Comparison of ENCODE assay signal across 8 mouse cellular contexts in genomic region chr8:87958451-87959319, GRCm38 (mm10). TPM values are rescaled to one million over a fixed set of nuclear protein-coding genes. Genes with fewer than 3 reads are reported as not detected.
DNase-seq lines count a peak whose midpoint lies in the region; ATAC-seq and TF ChIP-seq lines count a peak whose summit lies in the region.

No protein-coding gene starts in this region.

- under 1% methylated on average over 86 of the region's 115 CpGs for WGBS in forebrain, embryonic 14.5 days
- WGBS in heart, postnatal 0 days, result under 1% methylated on average over 71 of the region's 115 CpGs
- 4% methylated on average over 72 of the region's 115 CpGs for WGBS in lung, postnatal 0 days

- H3K4me3 ChIP-seq in brown adipose tissue, adult 24 weeks (ENCODE audit: insufficient read depth, low read depth, low read length), result peak overlapping the region; percentile 88
- H3K4me3 ChIP-seq in forebrain, embryonic 14.5 days (ENCODE audit: low read depth, low read length), result peak overlapping the region; percentile 85
- peak overlapping the region; percentile 72 for H3K4me3 ChIP-seq in heart, postnatal 0 days (ENCODE audit: low read depth, low read length)
- peak overlapping the region; percentile 72 for H3K4me3 ChIP-seq in lung, postnatal 0 days (ENCODE audit: low read depth, low read length)

- TF ChIP-seq EP300 in heart, postnatal 0 days (IDR thresholded peaks at IDR 0.05; ENCODE audit: low read depth), result no peak
- TF ChIP-seq EP300 in lung, postnatal 0 days (IDR thresholded peaks at IDR 0.05), result no peak

- H3K27me3 ChIP-seq in forebrain, embryonic 14.5 days (replicated peaks; ENCODE audit: control insufficient read depth, insufficient read depth, low read length), result peaks cover 7% of the 10 kb centered on the region; the same call in 1 of the 2 replicates
- peaks cover 68% of the 10 kb centered on the region for H3K27me3 ChIP-seq in heart, postnatal 0 days (ENCODE audit: control insufficient read depth, insufficient read depth, low read length)
- peaks cover 25% of the 10 kb centered on the region for H3K27me3 ChIP-seq in lung, postnatal 0 days (replicated peaks; ENCODE audit: insufficient read depth, low read length)

- H3K4me2 ChIP-seq in forebrain, embryonic 14.5 days (ENCODE audit: low read length), result peak overlapping the region; percentile 85
- peak overlapping the region; percentile 99 for H3K4me2 ChIP-seq in heart, postnatal 0 days (ENCODE audit: low read depth, low read length)
- peak overlapping the region; percentile 99 for H3K4me2 ChIP-seq in lung, postnatal 0 days (replicated peaks; ENCODE audit: low read depth, low read length)

- H3K4me1 ChIP-seq in brown adipose tissue, adult 24 weeks (ENCODE audit: control insufficient read depth, insufficient read depth, insufficient read length, low read length), result peaks cover 19% of the 10 kb centered on the region
- peaks cover 52% of the 10 kb centered on the region for H3K4me1 ChIP-seq in forebrain, embryonic 14.5 days (ENCODE audit: control insufficient read depth, insufficient read depth, low read length)
- H3K4me1 ChIP-seq in heart, postnatal 0 days (ENCODE audit: control insufficient read depth, insufficient read depth), result peaks cover 20% of the 10 kb centered on the region
- H3K4me1 ChIP-seq in lung, postnatal 0 days (ENCODE audit: insufficient read depth, low read depth, low read length), result peaks cover 14% of the 10 kb centered on the region; the same call in 1 of the 2 replicates

- H3K9ac ChIP-seq in forebrain, embryonic 14.5 days (ENCODE audit: low read length), result peak overlapping the region; percentile 94
- H3K9ac ChIP-seq in heart, postnatal 0 days (replicated peaks; ENCODE audit: low read depth, low read length), result peak overlapping the region; percentile 85
- H3K9ac ChIP-seq in lung, postnatal 0 days (replicated peaks; ENCODE audit: low read depth), result peak overlapping the region; percentile 71

- peak overlapping the region; percentile 96 for H3K27ac ChIP-seq in brown adipose tissue, adult 24 weeks (replicated peaks; ENCODE audit: low read depth, low read length)
- H3K27ac ChIP-seq in forebrain, embryonic 14.5 days (ENCODE audit: low read depth, low read length), result peak overlapping the region; percentile 97
- H3K27ac ChIP-seq in heart, postnatal 0 days (ENCODE audit: low read depth), result peak overlapping the region; percentile 93
- peak overlapping the region; percentile 83 for H3K27ac ChIP-seq in lung, postnatal 0 days (ENCODE audit: low read length)

- peak; percentile 65 for ATAC-seq in forebrain, embryonic 14.5 days
- ATAC-seq in heart, postnatal 0 days (ENCODE audit: insufficient read depth, low read depth), result peak; percentile 52
- ATAC-seq in lung, postnatal 0 days, result peak; percentile 78

- H3K36me3 ChIP-seq in forebrain, embryonic 14.5 days (ENCODE audit: control insufficient read depth, insufficient read depth, low read length), result no peaks in the 10 kb centered on the region
- H3K36me3 ChIP-seq in heart, postnatal 0 days (replicated peaks; ENCODE audit: control insufficient read depth, insufficient read depth, low read length), result no peaks in the 10 kb centered on the region
- H3K36me3 ChIP-seq in lung, postnatal 0 days (ENCODE audit: insufficient read depth, low read length), result no peaks in the 10 kb centered on the region

- H3K9me3 ChIP-seq in forebrain, embryonic 14.5 days (replicated peaks; ENCODE audit: control insufficient read depth, low read length), result no peaks in the 10 kb centered on the region
- H3K9me3 ChIP-seq in heart, postnatal 0 days (replicated peaks; ENCODE audit: control insufficient read depth, low read length), result no peaks in the 10 kb centered on the region
- no peaks in the 10 kb centered on the region for H3K9me3 ChIP-seq in lung, postnatal 0 days (ENCODE audit: low read length)

- peak; percentile 25 to 45 for DNase-seq in layer of hippocampus, adult 18-20 months (ENCODE audit: low spot score in 2 of 2)
- DNase-seq in layer of hippocampus, adult 9-11 months, result no peak
- peak; percentile 77 for DNase-seq in forebrain, embryonic 14.5 days (ENCODE audit: low spot score)
- DNase-seq in heart, postnatal 0 days (ENCODE audit: low spot score), result peak; percentile 62
- peak; percentile 87 for DNase-seq in kidney, postnatal 14 days
- peak; percentile 85 for DNase-seq in lung, postnatal 0 days (ENCODE audit: low spot score)
- peak; percentile 61 for DNase-seq in right cerebral cortex, postnatal 4 days

- TF ChIP-seq CTCF in heart, postnatal 0 days (IDR thresholded peaks at IDR 0.05; ENCODE audit: low read depth), result no peak
- no peak for TF ChIP-seq CTCF in lung, postnatal 0 days (IDR thresholded peaks at IDR 0.05)

RNA-seq across cellular contexts. Expression of gene Zfp423, which starts 0.7 kb away (rescaled TPM):
- 10 to 100 TPM; 37.0 to 42.7 TPM for total RNA-seq in layer of hippocampus, adult 18-20 months (2021)
- 10.1 and 14.0 TPM in 2 replicates for polyA plus RNA-seq in brown adipose tissue, adult 24 weeks (2012; ENCODE audit: insufficient read depth, insufficient read length, missing spikeins)
- polyA plus RNA-seq in forebrain, embryonic 14.5 days (2014; fragmentation: Nextera tagmentation; extraction: Ambion mirVana), result 26.4 and 27.9 TPM in 2 replicates
- 5.0 and 7.9 TPM in 2 replicates for total RNA-seq in heart, postnatal 0 days (2014; rRNA removed; ENCODE audit: low replicate concordance)
- 1.9 TPM in 2 replicates for polyA plus RNA-seq in heart, postnatal 0 days (2015; fragmentation: Nextera tagmentation; extraction: Ambion mirVana)
- 2.1 and 3.5 TPM in 2 replicates for polyA plus RNA-seq in lung, postnatal 0 days (2015; fragmentation: Nextera tagmentation; extraction: Ambion mirVana)
